Mouse (Mus musculus) bone marrow, adult 2 months (tissue): ENCODE measurements at regions not wholly inside any gene's neighbourhood (a gene's known extent, or its start where the extent isn't known, plus 50 kb on each side); places are given as distances from the start of the nearest gene placed in this dataset.

Experiments
- CTCF ChIP-seq: fragments of 200-500 bp; IDR thresholded peaks from 2 replicates; pipeline ENCODE4 v1.5.1; 2011; ENCODE audit warnings: low read length, control low read depth; ENCODE audit not compliant: control insufficient read depth, insufficient read depth
- POLR2A ChIP-seq: fragments of 200-500 bp; IDR thresholded peaks from 2 replicates; pipeline ENCODE4 v1.6.1; 2011; ENCODE audit warnings: low read depth, mild to moderate bottlenecking, control low read depth, low read length, borderline replicate concordance; ENCODE audit not compliant: control insufficient read depth

DNA sequence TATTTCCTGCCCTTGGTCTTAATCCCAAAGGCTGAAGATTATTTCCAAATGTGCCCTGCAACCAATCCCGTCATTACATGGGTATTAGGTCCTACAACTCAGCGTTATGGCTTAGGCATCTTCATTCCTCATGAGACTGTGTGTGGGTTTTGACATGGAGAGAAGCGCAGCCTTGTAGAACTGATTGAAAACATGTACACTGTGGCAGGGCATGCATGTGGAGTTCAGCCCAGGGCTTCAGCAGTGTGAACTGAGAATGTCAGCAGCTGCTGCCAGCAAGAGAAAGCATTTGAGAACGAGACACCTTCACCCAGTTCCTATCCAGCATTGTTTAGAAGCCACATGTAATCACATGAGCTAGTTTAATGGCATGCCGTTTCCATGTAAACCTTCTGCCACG, 149.3 kb downstream of the Lyplal1 start:
- TF ChIP-seq CTCF (no peak), POLR2A (no peak)
